Mouse (Mus musculus) bone marrow, adult 2 months (tissue): ENCODE measurements at regions not wholly inside any gene's neighbourhood (a gene's known extent, or its start where the extent isn't known, plus 50 kb on each side); places are given as distances from the start of the nearest gene placed in this dataset.

Experiments used
- H3K27ac ChIP-seq: fragments of 200-500 bp; 2 replicates; pipeline ENCODE4 v1.5.1; 2012; ENCODE audit warnings: low read depth, mild to moderate bottlenecking, control low read depth, inconsistent platforms, low read length; ENCODE audit not compliant: control insufficient read depth, poor library complexity, insufficient read depth
- H3K4me1 ChIP-seq: fragments of 200-500 bp; 2 replicates; pipeline ENCODE4 v1.6.1; 2011; ENCODE audit warnings: low read length; ENCODE audit not compliant: control insufficient read depth, insufficient read depth
- H3K4me3 ChIP-seq: fragments of 200-500 bp; replicated peaks from 2 replicates; pipeline ENCODE3; 2011; ENCODE audit warnings: mild to moderate bottlenecking, low read depth, low read length, control low read depth; ENCODE audit not compliant: control insufficient read depth
- CTCF ChIP-seq: fragments of 200-500 bp; IDR thresholded peaks from 2 replicates; pipeline ENCODE4 v1.5.1; 2011; ENCODE audit warnings: low read length, control low read depth; ENCODE audit not compliant: control insufficient read depth, insufficient read depth
- POLR2A ChIP-seq: fragments of 200-500 bp; IDR thresholded peaks from 2 replicates; pipeline ENCODE4 v1.6.1; 2011; ENCODE audit warnings: low read depth, mild to moderate bottlenecking, control low read depth, low read length, borderline replicate concordance; ENCODE audit not compliant: control insufficient read depth
- WGBS: fragments of 180-500 bp; shearing (Covaris S2); methylation state at CpG from one replicate; pipeline ENCODE4 v1.1.7; 2018; 5-methylcytosine and 5-hydroxymethylcytosine counted together

DNA sequence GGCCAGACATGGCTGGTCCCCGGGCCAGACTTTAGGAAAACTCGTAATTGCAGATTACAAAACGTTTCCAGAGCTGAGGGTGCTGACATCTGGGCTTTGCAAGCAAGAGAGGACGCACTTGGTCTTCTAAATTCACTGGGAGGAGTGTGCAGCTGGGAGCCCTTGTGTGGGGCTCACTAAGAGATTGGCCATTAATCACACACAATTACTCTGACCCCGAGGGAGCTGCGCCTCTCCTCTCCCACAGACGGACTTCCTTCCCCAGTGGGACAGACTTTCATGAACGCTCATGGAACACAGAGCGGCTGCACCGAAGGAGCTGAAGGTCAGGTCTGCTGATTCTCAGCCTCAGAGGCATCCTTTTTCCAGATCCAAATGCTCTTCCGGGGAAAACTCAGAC, 407.2 kb downstream of the Med13l start:
- H3K27ac ChIP-seq = no peak overlapping the region
- no peak for TF ChIP-seq CTCF
- no peak for TF ChIP-seq POLR2A
- no peak overlapping the region for H3K4me3 ChIP-seq
- 57% methylated on average over 11 of the region's 11 CpGs for WGBS
- no peaks in the 10 kb centered on the region for H3K4me1 ChIP-seq

DNA sequence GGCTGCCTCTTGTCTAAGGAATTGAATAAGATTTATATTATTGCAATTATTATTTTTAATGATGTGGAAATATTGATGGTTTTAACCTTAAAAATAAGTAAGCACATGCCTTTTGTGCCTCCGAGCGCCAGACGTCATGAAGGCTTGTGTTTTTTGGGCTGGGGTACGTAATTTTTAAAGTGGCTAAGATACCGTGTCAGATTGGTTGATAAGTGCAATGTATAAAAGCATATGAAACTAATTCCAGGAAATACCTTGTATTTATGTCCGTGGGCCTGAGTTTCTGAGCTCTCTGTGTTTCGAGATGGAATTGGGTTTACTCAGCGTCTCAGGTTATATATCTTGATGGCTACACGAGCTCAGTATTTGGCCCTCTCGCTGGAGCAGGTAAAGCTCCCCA, 414.7 kb downstream of the Med13l start:
- Histone ChIP-seq H3K4me3 (no peak overlapping the region), H3K27ac (no peak overlapping the region), H3K4me1 (no peaks in the 10 kb centered on the region)
- whole genome bisulfite sequencing = 81% methylated on average over 10 of the region's 10 CpGs
- TF ChIP-seq POLR2A = no peak

- no peaks in the 10 kb centered on the region for H3K4me1 ChIP-seq
- no peak for TF ChIP-seq CTCF
- no peak for TF ChIP-seq POLR2A
- WGBS = 69% methylated on average over 11 of the region's 11 CpGs
Measured at GRCm38 (mm10) chr5:118978921-118979630, 418.6 kb downstream of the Med13l start.

DNA sequence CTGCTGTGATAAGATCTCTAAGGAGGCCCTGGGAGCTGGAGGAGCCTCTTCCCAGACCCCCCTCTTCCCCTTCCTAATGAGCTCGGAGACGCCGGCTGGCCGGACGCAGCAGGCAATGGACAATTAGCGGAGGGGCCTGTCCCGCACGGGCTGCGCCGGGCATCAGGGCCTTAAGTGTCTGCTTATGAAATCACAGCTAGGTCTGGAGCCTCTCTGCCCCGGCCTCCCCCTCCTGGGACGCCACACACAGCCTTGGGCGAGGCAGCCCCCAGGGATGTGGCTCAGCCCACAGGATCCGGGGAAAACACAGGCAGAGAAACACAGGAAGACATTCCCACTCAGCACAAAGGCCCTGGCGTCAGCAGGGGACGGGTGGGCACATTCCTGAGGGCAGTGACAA, 420.6 kb downstream of the Med13l start:
- 22% methylated on average over 16 of the region's 16 CpGs for WGBS
- TF ChIP-seq CTCF (no peak), POLR2A (no peak)
- Histone ChIP-seq H3K4me3 (no peak overlapping the region), H3K4me1 (no peaks in the 10 kb centered on the region), H3K27ac (no peak overlapping the region)

More at GRCm38 (mm10) chr5:118978921-118979630, 418.6 kb downstream of the Med13l start:
- Histone ChIP-seq H3K4me3 (no peak overlapping the region), H3K27ac (no peak overlapping the region)

DNA sequence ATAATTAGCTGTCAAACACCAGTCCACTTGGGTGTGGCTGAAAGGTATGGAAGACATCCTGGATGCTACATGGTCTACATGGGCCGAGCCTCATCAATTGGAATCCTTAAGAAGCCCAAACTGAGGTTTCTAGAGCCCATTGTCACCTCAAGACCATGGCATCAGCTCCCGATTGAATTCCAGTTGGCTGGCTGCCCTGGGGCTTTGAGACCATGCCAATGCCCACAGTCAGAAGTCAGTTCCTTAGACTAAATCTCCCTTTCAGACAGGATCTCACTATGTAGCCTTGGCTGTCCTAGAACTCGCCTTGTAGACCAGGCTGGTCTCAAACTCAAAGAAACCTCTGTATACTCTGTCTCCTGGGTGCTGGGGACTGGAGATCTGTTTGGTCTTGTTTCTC, 423.8 kb downstream of the Med13l start:
- no peaks in the 10 kb centered on the region for H3K4me1 ChIP-seq
- no peak overlapping the region for H3K27ac ChIP-seq
- TF ChIP-seq CTCF (no peak), POLR2A (no peak)
- 63% methylated on average over 3 of the region's 3 CpGs for whole genome bisulfite sequencing
- H3K4me3 ChIP-seq = no peak overlapping the region

DNA sequence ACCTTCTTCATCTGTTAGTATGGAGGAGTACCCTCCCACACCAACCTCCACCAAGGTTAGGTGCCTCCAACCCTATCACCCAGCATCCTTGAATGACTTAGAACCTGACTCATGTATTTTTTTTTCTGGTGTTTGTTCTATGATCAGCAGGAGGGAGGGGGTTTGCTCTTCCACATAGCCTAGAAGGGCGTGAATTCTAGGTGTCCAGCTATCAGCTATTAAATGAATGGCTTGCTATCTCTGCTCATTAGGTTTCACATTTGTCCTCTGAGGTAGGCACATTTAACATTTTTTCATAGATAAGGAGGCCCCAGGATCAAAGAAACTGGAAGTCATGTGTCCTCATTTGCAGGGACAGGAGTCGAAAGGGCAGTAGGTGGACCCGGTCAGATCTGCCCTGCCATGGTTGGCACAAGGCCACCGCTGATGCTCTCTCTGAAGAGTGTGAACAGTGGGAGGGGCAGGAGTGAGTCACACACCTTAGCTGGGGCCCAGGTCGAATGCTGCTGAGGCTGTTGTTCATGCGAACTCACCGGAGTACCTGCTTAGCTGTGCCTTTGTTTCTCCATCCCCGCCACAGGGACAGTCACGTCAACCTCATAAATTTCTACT, 424.4 kb downstream of the Med13l start:
- no peak for TF ChIP-seq CTCF
- TF ChIP-seq POLR2A = no peak
- no peak overlapping the region for H3K4me3 ChIP-seq
- WGBS = 74% methylated on average over 9 of the region's 9 CpGs

DNA sequence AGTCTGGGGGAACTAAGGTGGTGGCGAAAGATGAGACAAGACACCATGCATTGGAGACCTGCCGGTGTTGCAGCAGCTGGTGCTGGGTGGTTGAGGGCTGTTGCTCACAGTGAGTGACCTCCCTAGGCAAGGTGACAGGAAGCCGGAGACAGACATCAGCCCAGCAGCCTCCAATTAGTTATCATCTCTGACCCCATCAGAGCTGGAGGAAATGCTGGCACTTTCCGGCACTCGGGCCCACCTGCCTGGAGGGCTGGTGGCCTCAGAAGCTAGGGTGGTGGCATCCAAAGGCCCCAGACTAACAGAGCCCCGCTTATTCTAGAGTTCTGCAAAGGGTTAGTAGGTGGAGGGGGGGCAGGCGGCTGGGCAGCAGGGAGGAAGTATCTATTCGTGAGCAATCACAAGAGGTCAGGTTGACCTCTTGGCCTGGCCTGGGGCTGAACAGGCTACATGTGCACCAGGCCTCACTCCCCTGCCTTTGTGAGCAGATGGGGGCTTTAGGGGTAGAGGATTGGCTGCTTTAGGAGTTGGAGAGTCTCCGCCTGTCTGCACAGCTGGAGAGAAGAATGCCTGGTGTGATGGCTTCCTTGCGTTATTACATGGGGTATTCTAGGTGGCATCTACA, 427.0 kb downstream of the Med13l start:
- Histone ChIP-seq H3K4me1 (no peaks in the 10 kb centered on the region), H3K27ac (no peak overlapping the region), H3K4me3 (no peak overlapping the region)
- 68% methylated on average over 10 of the region's 10 CpGs for WGBS
- TF ChIP-seq CTCF = no peak
- no peak for TF ChIP-seq POLR2A

More for the DNA sequence above, 424.4 kb downstream of the Med13l start:
- H3K27ac ChIP-seq = no peak overlapping the region
- no peaks in the 10 kb centered on the region for H3K4me1 ChIP-seq

- no peak overlapping the region for H3K4me3 ChIP-seq
- no peak overlapping the region for H3K27ac ChIP-seq
- H3K4me1 ChIP-seq = no peaks in the 10 kb centered on the region
- no peak for TF ChIP-seq CTCF
- TF ChIP-seq POLR2A = no peak
- WGBS = 35% methylated on average over 15 of the region's 15 CpGs
Measured at GRCm38 (mm10) chr5:118999124-118999523, 438.6 kb downstream of the Med13l start.
